ENCODE assay signal across 13 mouse cellular contexts in genomic region chr19:23862736-23863135, GRCm38 (mm10).
DNase-seq lines count a peak whose midpoint lies in the region; ATAC-seq and TF ChIP-seq lines count a peak whose summit lies in the region.
"Had no signal": no experiment of that assay in that cellular context is flagged by ENCODE, and none has a peak within 500 bp of the region (broad histone marks: within the 10 kb centered on the region; RNA-seq: fewer than 3 reads in every experiment).

No protein-coding gene starts in this region.

- H3K4me2 ChIP-seq in liver, postnatal 0 days (ENCODE audit: low read depth, low read length), result no peak overlapping the region
- no peak overlapping the region for H3K4me2 ChIP-seq in liver, embryonic 11.5 days
- H3K4me2 ChIP-seq: embryonic facial prominence, embryonic 15.5 days; neural tube, embryonic 15.5 days had no signal

- peak; percentile 63 for TF ChIP-seq CTCF in heart, adult 2 months (IDR thresholded peaks at IDR 0.05)
- peak; percentile 39; the same call in 1 of the 2 replicates for TF ChIP-seq CTCF in liver, postnatal 0 days (IDR thresholded peaks at IDR 0.05; ENCODE audit: low read depth)
- TF ChIP-seq CTCF in Patski (IDR thresholded peaks at IDR 0.05), result peak; percentile 66

- in situ Hi-C loops in Patski (cut with MboI; ENCODE audit: low pct_unique_long_range_greater_than_20kb), result loop anchor here (10.0 kb wide), 1 partner anchor 222 kb away; no protein-coding TSS in a partner anchor

- WGBS in heart, adult 2 months, result 40% methylated on average over 4 of the region's 4 CpGs
- 51% methylated on average over 4 of the region's 4 CpGs for WGBS in heart, embryonic 10.5 days
- WGBS in liver, postnatal 0 days (ENCODE audit: insufficient replicate concordance), result 38% methylated on average over 4 of the region's 4 CpGs
- 48% methylated on average over 4 of the region's 4 CpGs for WGBS in liver, embryonic 11.5 days

- POLR2A ChIA-PET in Patski (lab: Charles Lee), result interaction anchor here (1.3 kb wide), 1 partner anchor 362 kb away, joined by 3 read pairs; the partner anchor contains the start of gene Tjp2

- H3K27ac ChIP-seq in heart, adult 2 months, result no peak overlapping the region
- no peak overlapping the region for H3K27ac ChIP-seq in heart, embryonic 10.5 days
- H3K27ac ChIP-seq in liver, postnatal 0 days (ENCODE audit: low read depth), result no peak overlapping the region
- no peak overlapping the region for H3K27ac ChIP-seq in liver, embryonic 11.5 days (ENCODE audit: low read depth, low read length)
- H3K27ac ChIP-seq: embryonic facial prominence, embryonic 15.5 days; limb, embryonic 10.5 days; neural tube, embryonic 15.5 days had no signal

- no peaks in the 10 kb centered on the region for H3K36me3 ChIP-seq in heart, adult 2 months (ENCODE audit: control insufficient read depth, insufficient read depth, low read length)
- no peaks in the 10 kb centered on the region for H3K36me3 ChIP-seq in heart, embryonic 10.5 days
- no peaks in the 10 kb centered on the region for H3K36me3 ChIP-seq in liver, postnatal 0 days (replicated peaks; ENCODE audit: insufficient read depth, low read length)
- no peaks in the 10 kb centered on the region for H3K36me3 ChIP-seq in liver, embryonic 11.5 days (ENCODE audit: control insufficient read depth, insufficient read depth, low read length)
- H3K36me3 ChIP-seq: embryonic facial prominence, embryonic 15.5 days; limb, embryonic 10.5 days; neural tube, embryonic 15.5 days had no signal

- TF ChIP-seq EP300 in heart, adult 2 months (IDR thresholded peaks at IDR 0.05; ENCODE audit: insufficient read depth, low read depth, low read length), result no peak
- no peak for TF ChIP-seq EP300 in liver, postnatal 0 days (IDR thresholded peaks at IDR 0.05; ENCODE audit: low read depth)

- intact Hi-C loops in heart, adult 2 months (cut with DNase I), result loop anchor here (5.0 kb wide), 2 partner anchors 105 to 405 kb away; partner anchors contain the start of gene Apba1

- H3K9ac ChIP-seq in heart, adult 2 months (ENCODE audit: low read depth, low read length), result no peak overlapping the region
- no peak overlapping the region for H3K9ac ChIP-seq in liver, postnatal 0 days (replicated peaks)
- no peak overlapping the region for H3K9ac ChIP-seq in liver, embryonic 11.5 days (ENCODE audit: low read depth, low read length)
- H3K9ac ChIP-seq: embryonic facial prominence, embryonic 15.5 days; neural tube, embryonic 15.5 days had no signal

- no peaks in the 10 kb centered on the region for H3K27me3 ChIP-seq in heart, adult 2 months (ENCODE audit: control insufficient read depth, insufficient read depth, low read length)
- H3K27me3 ChIP-seq in heart, embryonic 10.5 days (ENCODE audit: insufficient read depth, poor library complexity, severe bottlenecking), result peaks cover 10% of the 10 kb centered on the region; the same call in 1 of the 2 replicates
- no peaks in the 10 kb centered on the region for H3K27me3 ChIP-seq in liver, postnatal 0 days (ENCODE audit: insufficient read depth, low read length)
- H3K27me3 ChIP-seq in liver, embryonic 11.5 days (replicated peaks; ENCODE audit: control insufficient read depth, insufficient read depth, low read length), result no peaks in the 10 kb centered on the region; the same call in 1 of the 2 replicates
- H3K27me3 ChIP-seq in Patski, result peaks cover under 1% of the 10 kb centered on the region
- H3K27me3 ChIP-seq: embryonic facial prominence, embryonic 15.5 days; megakaryocyte, embryonic 14.5 days; neural tube, embryonic 15.5 days had no signal

- no peak for TF ChIP-seq POLR2A in heart, adult 2 months (IDR thresholded peaks at IDR 0.05; ENCODE audit: insufficient read depth, low read depth, low read length)

- ATAC-seq in liver, postnatal 0 days, result no peak
- ATAC-seq in liver, embryonic 11.5 days (replicated peaks; ENCODE audit: low FRiP score), result no peak
- ATAC-seq in Patski, result no peak
- ATAC-seq in megakaryocyte progenitor cell, adult 5-6 weeks (replicated peaks; ENCODE audit: poor library complexity), result no peak

- no peaks in the 10 kb centered on the region for H3K4me1 ChIP-seq in heart, adult 2 months (ENCODE audit: control insufficient read depth, insufficient read depth, low read length)
- peaks cover 9% of the 10 kb centered on the region for H3K4me1 ChIP-seq in heart, embryonic 10.5 days
- H3K4me1 ChIP-seq in liver, postnatal 0 days (ENCODE audit: insufficient read depth), result no peaks in the 10 kb centered on the region
- H3K4me1 ChIP-seq in liver, embryonic 11.5 days (replicated peaks; ENCODE audit: control insufficient read depth, insufficient read depth, low read length), result no peaks in the 10 kb centered on the region

- H3K79me2 ChIP-seq in heart, adult 2 months (replicated peaks; ENCODE audit: control insufficient read depth, insufficient read depth, low read length), result no peaks in the 10 kb centered on the region

- CTCF ChIA-PET in Patski (lab: Charles Lee), result interaction anchor here (0.9 to 8.1 kb wide), 7 partner anchors 39 to 408 kb away, joined by 3 to 72 read pairs (median 4); no protein-coding TSS in a partner anchor

- DNase-seq in heart, adult 2 months, result no peak
- no peak for DNase-seq in heart, embryonic 10.5 days (ENCODE audit: low spot score)
- no peak for DNase-seq in liver, postnatal 0 days
- DNase-seq in liver, embryonic 11.5 days (ENCODE audit: low spot score), result no peak
- DNase-seq in Patski (ENCODE audit: low read depth, low spot score), result no peak
- DNase-seq in kidney, postnatal 14 days, result peak; percentile 17
- no peak for DNase-seq in ovary, postnatal 36 days (ENCODE audit: low spot score)
- DNase-seq: thymus, adult 18-20 months had no signal

- H3K9me3 ChIP-seq in heart, embryonic 10.5 days, result no peaks in the 10 kb centered on the region; the same call in 1 of the 2 replicates
- no peaks in the 10 kb centered on the region for H3K9me3 ChIP-seq in liver, postnatal 0 days (ENCODE audit: low read length)
- H3K9me3 ChIP-seq in liver, embryonic 11.5 days (ENCODE audit: control insufficient read depth, low read length), result peaks cover 3% of the 10 kb centered on the region; the same call in 1 of the 2 replicates
- H3K9me3 ChIP-seq: embryonic facial prominence, embryonic 15.5 days; limb, embryonic 10.5 days; neural tube, embryonic 15.5 days had no signal

- H3K4me3 ChIP-seq in heart, adult 2 months, result no peak overlapping the region
- no peak overlapping the region for H3K4me3 ChIP-seq in heart, embryonic 10.5 days
- H3K4me3 ChIP-seq in liver, postnatal 0 days (ENCODE audit: low read depth, low read length), result no peak overlapping the region
- no peak overlapping the region for H3K4me3 ChIP-seq in liver, embryonic 11.5 days (ENCODE audit: low read depth, low read length)
- H3K4me3 ChIP-seq: embryonic facial prominence, embryonic 15.5 days; limb, embryonic 10.5 days; megakaryocyte, embryonic 14.5 days; neural tube, embryonic 15.5 days had no signal
